Mouse (Mus musculus): ENCODE results near the gene Tmem88b.
"Not testable (repeated sequence)": the region's sequence is repeated elsewhere in the genome, so short reads cannot be mapped to it uniquely, and the experiment has no call there.

Gene Tmem88b

DNA sequence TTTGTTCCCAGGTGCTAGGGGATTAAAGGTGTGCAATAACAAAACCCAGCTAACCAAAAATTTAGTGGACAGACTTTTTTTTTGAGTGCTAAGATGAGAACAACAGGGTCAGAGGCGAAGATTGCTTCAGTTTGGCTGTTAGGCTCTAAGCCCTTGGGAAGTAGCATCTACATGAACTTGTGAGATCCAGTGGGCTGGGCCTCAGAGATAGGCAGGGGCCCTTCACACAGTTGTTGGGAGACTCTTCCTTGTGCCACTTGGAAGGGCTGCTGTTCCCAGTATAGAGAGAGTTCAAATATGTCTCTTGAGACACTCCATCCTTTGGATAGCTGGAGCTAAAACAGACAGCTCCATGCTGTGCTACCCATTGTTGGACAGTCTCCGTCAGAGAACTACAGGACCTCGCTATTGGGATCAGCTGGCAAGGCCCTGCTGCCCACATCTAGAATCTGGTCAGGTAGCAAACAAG lies 4.4 kb upstream of the Tmem88b start, which contains the start of gene Ankrd65:
Gene Ankrd65, plus strand, starts transcription at position 419 of the 469 bp plus-strand sequence.
- CTCF ChIA-PET, result no interaction called here

DNA sequence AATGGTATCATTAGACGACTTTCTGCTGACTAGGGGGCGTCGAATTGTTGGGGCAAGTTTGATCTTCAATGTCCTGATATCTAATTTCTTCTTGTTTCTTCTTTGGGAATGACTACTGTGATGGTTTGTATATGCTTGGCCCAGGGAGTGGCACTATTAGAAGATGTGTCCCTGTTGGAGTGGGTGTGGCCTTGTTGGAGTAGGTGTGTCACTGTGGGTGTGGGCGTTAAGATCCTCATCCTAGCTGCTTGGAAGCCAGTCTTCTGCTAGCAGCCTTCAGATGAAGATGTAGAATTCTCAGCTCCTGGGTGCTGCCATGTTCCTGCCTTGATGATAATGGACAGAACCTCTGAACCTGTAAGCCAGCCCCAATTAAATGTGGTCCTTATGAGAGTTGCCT lies 3.2 kb upstream of the Tmem88b start:
- CTCF ChIA-PET, result not testable (repeated sequence)

DNA sequence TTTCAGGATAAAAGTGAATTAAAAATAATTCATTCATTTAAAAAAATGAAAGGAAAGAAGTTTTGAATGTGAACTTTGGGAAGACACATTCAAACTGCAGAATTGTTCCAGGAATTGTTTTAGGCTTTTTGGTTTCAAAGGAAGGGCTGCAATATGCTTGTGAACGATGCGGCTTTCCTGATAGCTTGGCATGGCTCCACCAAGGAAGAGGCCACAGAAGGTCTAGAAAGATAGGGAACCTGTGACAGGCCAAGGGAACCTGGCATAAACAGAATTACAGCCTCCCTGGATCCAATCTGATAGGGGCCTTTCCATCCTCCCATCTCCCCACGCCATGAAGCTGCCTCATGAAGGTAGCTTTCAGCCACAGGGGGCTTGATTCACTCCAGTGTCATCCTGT lies 2.6 kb upstream of the Tmem88b start:
- CTCF ChIA-PET, result no interaction called here

DNA sequence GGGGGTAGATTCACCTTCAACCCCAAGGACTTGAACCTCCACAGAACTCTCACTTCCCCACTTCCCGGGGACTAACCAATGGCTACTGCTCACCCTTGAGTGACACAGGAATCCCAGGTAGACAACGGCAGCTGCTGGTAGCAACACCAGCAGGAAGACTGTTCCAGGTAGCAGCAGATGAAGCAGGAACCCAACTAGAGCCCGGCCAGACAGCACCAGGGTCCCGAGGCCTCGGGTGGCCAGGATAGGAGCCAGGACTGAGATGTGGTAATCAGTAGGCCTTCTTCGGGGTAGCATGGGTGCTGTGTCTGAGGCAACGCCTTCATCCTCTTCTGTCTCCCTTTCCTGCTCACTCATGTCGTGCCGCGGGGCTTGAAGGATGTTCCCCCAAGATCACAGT lies 428 bp downstream of the Tmem88b start:
- CTCF ChIA-PET, result interaction anchor here (0.6 to 1.1 kb wide), 2 partner anchors 62 to 140 kb away, joined by 3 to 9 read pairs; partner anchors contain the start of gene Gm10563

DNA sequence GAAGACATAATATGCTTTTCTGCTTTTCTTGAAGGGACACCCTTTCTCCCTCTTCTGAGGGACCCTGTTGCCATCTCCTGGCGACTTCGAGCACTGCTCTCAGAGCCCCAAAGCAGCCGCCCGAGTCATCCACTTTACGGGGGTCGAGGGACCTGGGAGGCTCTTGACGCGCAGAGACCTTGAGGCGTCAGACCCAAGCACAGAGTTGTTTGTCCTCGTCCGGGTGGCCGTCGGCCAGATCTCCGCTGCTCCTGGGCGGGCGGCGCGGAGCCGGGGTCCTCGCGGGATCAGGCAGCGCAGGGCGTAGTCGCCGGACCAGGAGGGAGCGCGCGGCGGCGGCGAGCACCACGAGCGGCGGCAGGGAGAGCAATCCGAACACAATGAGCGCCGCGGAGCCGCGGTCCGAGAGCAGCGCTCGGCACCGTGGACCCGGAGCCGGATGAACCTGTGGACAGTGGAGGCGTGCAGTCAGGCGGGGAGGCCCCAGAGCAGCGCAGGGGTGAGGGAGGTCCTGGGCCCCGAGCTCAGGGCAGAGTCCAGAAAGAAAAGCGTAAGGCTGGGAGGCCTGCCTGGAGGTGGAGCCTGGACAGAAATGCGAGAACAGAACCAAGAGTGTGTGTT lies 1.5 kb downstream of the Tmem88b start:
- CTCF ChIA-PET, result interaction anchor here (0.6 to 1.1 kb wide), 3 partner anchors 10 to 114 kb away, joined by 3 to 4 read pairs (median 3); partner anchors contain the start of gene Vwa1

DNA sequence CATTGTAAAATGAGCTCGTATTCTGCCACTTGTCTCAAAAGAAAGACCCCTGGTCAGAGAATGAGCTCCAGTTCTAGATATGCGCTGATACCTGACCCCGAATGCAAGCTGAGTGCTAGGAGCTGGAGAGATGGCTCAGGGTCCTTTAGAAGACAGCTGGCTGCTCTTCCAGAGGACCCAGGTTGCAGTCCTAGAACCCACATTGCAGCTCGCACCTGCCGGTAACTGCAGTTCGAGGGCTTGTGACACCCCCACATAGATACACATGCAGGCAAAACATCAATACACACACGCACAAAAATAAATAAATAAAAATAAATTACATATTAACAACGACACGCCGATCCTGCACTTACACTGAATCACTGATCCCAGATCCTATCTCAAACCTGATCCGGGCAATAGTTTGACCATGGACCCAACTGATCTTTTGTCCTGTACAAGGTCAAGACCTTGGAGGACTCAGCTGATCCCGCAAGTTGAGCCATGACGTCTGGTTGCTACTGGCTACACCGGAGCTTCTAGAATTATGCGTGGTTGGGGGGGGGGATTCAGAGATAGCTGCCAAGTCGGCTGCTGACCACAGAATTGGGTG lies 2.1 kb downstream of the Tmem88b start:
- CTCF ChIA-PET, result interaction anchor here (0.6 to 0.7 kb wide), 2 partner anchors 9 to 113 kb away, joined by 3 to 4 read pairs; partner anchors contain the start of gene Vwa1

DNA sequence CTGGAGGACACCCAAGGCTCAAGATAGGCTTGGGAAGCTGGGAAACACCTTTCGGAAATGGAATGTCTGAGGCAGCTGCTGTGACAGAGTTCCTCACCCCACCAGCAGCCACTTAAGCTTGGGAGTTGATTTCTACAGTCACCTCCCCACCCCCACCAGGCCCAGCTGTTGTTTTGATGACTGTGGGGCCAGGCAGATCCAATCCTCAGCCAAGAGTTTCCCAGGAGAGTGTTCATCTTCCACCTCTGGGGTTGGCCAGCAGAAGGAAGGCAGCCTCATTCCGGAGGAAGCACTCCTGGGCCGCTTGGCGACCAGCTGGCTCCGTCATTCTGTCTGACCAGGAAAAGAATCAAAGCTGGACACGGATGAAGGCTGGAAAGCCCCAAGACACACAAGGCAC lies 4.8 kb downstream of the Tmem88b start:
- CTCF ChIA-PET, result no interaction called here

DNA sequence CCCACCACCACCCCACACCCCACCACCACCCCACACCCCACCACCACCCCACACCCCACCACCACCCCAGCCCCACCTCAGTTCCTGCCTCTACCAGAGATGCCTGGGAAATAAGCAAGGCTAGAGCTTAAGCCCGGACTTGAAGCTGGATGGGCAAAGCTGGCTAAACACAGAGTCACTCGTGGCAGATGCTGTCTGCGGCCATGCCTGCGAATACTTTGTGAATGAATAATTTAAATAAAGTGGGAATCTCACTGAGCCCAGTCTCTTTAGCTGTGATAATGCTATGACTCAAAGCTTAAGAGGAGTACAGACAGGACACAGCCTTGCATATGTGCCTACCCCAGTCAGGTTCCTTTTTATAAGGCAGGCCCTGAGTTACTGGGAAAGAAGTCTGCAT lies 6.2 kb downstream of the Tmem88b start:
- CTCF ChIA-PET, result no interaction called here

DNA sequence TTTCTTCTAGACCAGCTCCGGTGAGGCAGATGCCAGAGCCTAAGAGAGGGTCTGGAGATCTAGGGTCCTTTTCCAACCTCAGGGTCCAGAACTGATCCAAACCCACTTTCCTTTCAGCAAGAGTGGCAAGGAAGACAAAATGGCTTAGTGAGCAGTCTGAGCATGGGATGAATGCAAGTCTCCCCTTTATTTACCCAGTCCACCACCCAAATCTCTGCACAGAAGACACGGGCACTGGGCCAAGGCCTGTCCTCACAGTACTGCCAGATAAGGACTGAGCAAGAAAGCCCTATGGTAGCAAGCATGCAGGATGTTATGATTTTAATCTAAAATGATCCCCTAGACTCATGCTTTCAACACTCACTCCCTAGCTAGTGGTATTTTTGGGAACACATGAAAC lies 7.9 kb downstream of the Tmem88b start:
- CTCF ChIA-PET, result no interaction called here

DNA sequence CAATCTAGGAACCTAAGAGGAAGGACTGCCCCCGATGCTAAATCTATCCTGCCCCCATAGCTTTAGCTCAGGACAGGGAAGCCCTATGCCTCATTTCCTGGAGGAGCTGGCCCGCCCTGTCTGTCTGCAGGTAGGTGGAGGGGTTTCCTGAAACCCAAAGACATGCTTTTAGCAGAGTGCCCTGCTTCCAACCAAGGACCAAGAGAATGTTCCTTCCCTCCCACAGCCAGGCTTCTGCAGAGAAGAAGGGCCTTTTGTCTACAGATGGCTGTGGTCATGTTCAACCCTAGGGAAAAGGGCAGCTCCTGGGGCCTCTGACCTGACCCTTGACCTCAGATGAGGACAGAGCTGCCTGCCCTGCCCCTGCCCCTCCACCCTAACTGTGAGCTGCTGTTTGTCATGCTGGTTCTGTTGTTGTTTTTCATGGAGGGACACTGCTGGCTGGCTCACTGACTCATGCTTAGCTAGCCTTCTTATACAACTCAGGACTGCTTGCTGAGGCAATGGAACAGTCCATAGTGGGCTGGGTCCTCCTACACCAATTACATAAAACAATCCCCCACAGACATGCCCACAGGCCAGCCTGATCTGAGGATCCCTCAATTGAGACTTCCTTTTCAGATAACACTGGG lies 8.9 kb downstream of the Tmem88b start:
- CTCF ChIA-PET, result interaction anchor here (0.6 kb wide), 1 partner anchor 26 kb away, joined by 10 read pairs; the partner anchor contains the start of gene Mrpl20

DNA sequence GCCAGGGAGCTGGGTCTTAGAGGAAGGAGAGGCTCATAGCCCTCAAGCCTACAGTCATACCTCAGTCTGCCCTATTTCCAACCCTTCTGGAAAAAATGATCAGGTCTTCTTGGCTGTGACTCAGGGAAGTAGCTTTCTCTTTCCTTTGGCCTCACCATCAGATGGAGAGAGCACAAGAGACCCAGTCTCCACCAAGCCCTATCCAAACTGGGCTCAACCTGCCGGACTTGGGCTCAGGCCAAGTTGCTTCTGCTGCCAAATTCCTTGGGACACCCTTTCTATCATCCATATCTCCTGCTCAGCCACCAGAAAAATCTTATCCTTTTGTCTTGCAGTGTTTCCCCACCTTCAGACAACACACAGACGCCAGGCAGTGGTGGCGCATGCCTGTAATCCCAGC lies 9.8 kb downstream of the Tmem88b start:
- CTCF ChIA-PET, result interaction anchor here (0.6 kb wide), 1 partner anchor 9 kb away, joined by 3 read pairs; no protein-coding TSS in a partner anchor

DNA sequence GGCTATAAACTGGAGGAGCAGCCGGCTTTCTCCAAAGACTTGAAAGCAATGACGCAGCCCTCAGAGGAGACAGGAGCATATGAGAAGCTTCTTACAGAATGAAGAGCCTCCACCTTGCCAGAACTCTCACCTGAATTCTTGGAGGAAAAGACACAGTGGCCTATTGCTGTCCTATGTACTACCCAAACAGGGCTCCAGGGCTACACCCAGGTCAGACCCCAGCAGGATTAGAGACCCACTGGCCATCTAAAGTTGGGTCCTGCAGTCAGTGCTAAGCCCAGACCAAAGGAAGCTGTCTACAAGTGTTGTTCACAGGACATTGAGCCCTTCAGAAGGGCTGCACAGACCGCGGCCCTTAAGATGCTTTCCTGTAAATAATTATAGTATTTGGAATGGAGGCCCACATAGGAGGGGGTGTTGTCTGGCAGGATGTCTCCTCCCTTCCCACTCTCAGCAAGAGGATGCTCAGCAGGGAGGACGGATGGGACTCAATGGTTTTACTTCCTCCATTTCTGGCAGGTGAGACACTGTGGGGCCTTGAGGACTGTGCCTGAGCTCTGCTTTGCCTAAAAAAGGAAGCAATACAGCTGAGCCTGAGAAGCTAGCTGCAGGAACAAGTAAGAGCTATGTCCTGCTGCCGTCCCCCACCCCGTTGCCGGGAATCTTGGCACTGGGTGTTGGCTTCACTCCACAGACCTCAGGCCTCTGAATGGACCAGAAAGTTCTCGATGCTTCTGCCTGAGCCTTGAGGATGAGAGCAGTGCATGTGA lies 10.5 kb downstream of the Tmem88b start:
- CTCF ChIA-PET, result interaction anchor here (0.6 kb wide), 2 partner anchors 9 kb away, joined by 3 read pairs; no protein-coding TSS in a partner anchor

DNA sequence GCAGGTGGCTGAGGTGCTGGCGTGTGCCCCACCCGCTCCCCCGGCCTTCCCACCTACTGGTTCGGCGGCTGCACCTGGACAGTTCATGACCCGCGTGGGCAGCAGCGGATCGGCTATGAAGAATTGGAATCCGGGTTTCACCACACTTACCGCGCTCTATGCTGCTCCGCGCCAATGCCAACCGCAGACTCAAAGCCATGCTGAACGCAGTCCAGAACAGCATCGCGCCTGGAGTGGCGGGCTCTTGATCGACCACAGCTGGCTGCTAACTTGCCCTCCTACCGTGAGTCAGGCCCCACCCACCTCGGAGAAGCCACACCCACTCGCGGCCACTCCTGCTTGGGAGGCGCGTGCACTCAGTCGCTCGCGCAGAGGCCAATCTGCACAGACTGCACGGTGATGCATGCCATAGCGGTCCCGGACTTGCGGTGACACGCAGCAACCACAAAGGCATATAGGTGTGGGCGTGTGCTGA lies 11.4 kb downstream of the Tmem88b start, which contains the start of gene Vwa1:
Gene Vwa1, minus strand, starts transcription at position 419 of the 475 bp plus-strand sequence.
- CTCF ChIA-PET, result interaction anchor here (0.6 kb wide), 1 partner anchor 10 kb away, joined by 3 read pairs; no protein-coding TSS in a partner anchor

DNA sequence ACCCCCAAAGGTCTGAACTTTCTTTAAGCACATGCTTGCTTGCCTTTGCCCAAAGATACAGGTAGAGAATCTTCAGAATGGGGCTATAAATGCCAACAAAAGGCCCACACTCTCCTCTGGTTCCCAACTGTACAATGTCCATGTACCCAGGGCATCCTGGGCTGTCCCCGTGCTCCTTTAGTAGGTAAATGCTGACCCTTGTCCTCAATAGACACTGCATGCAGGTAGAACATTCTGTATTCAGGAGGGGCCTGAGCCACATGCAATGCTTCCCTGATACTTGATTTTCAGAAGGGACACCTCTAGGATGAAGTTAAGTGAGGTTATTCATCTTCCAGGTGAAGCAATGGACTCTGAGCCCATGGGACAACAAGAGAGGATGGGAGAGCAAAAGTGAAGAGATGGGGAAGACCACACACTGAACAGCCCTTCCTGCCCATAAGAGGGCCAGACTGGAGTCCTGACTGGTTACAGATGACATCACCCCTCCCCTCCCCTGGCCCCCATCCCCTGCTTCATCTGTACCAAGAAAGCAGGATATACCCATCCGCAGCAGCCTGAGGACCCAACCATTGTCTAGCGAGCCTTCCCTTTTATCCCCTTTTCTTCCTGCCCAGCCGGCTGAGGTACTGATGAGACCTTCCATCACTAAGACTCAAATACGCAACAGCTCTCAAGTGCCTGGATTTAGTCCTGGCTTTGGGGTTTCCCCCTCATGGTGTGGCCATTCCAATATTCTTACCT lies 12.2 kb downstream of the Tmem88b start:
- CTCF ChIA-PET, result no interaction called here

DNA sequence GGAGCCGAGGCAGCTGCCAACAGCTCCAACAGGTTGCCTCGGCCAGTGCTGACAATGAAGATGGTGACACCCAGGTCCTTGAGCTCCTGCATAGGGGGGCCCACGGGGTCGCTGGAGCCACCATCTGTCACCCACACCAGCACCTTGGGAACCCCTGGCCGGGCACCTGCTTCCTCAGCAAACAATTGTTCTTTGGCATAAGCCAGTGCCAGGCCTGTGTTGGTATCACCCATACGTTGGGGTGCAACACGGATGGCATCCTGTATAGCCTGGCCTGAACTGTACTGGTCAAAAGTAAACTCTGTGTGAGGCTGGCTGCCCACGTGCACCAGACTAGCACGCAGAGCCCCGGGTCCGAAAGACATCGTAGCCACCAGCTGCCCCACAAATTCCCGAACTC lies 12.9 kb downstream of the Tmem88b start:
- CTCF ChIA-PET, result no interaction called here

DNA sequence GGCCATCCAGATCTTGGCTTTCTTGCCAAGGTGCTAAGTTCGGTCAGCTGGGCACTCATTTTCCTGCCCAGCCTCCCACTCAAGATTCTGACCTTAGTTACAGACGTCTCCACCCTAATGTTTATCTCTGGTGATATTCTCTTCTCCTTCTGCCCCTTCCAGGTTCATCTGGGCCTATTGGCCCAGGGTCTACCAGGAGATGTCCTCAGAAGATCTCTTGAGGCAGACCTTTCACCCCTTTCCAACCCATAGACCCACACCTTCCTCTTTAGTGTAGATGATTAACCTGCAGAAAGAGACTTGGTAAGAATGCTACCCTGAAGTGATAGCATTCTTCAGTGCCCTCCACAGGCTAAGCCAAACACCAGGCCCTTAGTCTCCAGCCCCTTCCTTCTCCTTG lies 14.0 kb downstream of the Tmem88b start:
- CTCF ChIA-PET, result no interaction called here

DNA sequence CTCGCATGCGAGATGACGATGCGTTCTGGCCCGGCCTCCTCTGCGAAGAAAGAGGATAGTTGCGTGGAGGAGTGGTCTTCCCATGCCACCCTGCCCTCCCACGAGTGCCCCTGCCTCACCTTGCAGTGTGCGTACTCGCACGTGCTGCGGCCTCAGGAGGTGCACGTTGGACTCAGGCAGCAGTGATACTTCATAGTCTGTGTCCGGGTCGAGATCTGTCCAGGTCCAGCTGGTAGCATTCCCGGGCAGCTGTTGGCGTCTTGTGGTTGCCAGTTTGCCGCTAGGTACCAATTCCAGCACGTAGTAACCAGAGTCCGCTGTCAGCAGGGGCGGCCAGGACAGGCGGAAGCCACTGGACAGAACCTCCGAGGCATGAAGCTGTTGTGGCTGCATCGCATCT lies 15.0 kb downstream of the Tmem88b start:
- CTCF ChIA-PET, result interaction anchor here (0.5 kb wide), 1 partner anchor 10 kb away, joined by 35 read pairs; no protein-coding TSS in a partner anchor

DNA sequence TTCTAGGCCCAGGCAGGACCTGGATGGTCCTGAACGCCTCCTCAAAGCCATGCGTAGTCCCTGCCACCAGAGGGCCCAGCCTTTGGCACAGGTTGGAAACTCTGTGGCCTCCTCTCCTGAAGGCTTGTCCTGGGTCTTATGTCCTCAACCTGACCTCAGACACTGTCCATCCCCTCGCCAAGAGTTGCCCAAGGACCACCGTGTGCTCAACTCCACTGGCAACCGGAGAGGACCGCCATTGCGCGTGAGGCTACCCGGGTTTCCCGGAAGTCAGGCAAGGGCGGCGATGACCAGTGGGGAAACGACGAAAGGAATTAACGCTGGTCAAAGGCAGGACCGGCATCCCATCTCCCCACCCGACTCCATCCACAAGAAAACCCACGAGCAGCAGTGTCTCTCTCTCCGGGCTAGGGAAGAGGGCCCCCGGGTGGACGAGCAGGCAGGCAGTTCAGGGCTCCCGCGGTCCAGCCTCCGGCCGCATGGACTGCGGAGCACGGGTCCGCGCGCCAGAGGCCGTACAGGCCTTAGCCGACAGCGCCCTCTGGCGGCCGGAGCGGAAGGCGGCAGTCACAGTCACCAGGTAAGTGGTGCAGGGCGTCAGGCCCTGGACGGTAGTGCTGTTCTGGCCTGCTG lies 15.7 kb downstream of the Tmem88b start:
- CTCF ChIA-PET, result no interaction called here

DNA sequence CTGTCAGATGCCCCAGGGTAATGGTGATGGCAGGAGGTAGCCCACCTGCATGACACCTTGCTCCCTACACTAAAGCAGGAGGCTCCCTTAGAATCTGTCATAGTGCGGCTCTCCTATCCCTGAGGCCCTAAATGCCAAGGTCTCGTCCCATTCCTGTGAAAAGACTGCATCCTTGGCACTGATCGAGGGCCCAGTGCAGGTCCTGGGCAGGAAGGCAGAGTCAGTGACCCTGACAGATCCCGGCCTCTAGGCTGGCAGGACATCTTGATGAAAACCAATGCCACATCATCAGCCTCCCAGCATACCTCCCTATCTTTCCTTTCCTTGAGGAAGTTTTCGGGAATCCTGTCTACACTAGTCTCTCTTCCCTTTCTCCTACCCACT lies 16.2 kb downstream of the Tmem88b start:
- CTCF ChIA-PET, result no interaction called here

DNA sequence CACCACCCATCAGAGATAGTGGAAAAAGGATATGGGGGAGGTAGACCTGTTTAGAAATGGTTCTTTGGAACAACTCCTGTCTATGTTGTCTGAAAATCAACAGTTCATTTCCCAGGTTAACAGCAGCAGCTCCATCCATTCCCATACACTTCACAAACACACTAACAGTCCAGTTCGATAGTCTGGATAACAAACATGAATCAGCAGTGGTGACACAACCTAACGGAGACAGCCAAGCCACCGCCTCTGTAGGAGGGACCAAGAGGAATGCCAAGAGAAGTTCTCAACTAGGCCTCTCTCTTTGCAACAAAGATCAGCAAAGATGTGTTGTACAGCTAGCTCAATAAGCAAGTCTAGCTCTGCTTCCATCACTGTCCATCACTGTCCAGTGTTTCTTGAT lies 23.3 kb downstream of the Tmem88b start:
- CTCF ChIA-PET, result no interaction called here

All from spleen, embryonic (tissue).